Comparison of ENCODE assay signal across 26 mouse cellular contexts in genomic region chr19:6462841-6463240, GRCm38 (mm10). TPM values are rescaled to one million over a fixed set of nuclear protein-coding genes. Genes with fewer than 3 reads are reported as not detected.
"Had no signal": no experiment of that assay in that cellular context is flagged by ENCODE, and none has a peak within 500 bp of the region (broad histone marks: within the 10 kb centered on the region; RNA-seq: fewer than 3 reads in every experiment).

No protein-coding gene starts in this region.

- H3K9me3 ChIP-seq: limb, embryonic 12.5 days; limb, embryonic 15.5 days; neural tube, embryonic 13.5 days had no signal

- H3K36me3 ChIP-seq: limb, embryonic 12.5 days; limb, embryonic 15.5 days had no signal

- H3K27me3 ChIP-seq: neural tube, embryonic 13.5 days had no signal

- H3K9ac ChIP-seq: limb, embryonic 12.5 days; limb, embryonic 15.5 days; liver, embryonic 14.5 days; liver, postnatal 0 days; lung, embryonic 14.5 days; neural tube, embryonic 13.5 days had no signal

- ATAC-seq: liver, postnatal 0 days; lung, postnatal 0 days had no signal

- H3K4me2 ChIP-seq: limb, embryonic 12.5 days; limb, embryonic 15.5 days; liver, embryonic 11.5 days; lung, embryonic 14.5 days; neural tube, embryonic 13.5 days had no signal

- DNase-seq: kidney, adult 2 months; kidney, postnatal 25 days; layer of hippocampus, adult 9-11 months; liver, postnatal 0 days; lung, embryonic 14.5 days; midbrain, embryonic 14.5 days; right cerebral cortex, adult 18-20 months; right cerebral cortex, postnatal 14 days; right cerebral cortex, postnatal 4 days; thymus, adult 2 months; thymus, postnatal 14 days; thymus, postnatal 4 days had no signal

- H3K4me3 ChIP-seq: layer of hippocampus, adult 2 months; left cerebral cortex, adult 2 months; limb, embryonic 12.5 days; limb, embryonic 15.5 days; myocyte; neural tube, embryonic 13.5 days had no signal

- H3K27ac ChIP-seq: kidney, postnatal 0 days; layer of hippocampus, adult 2 months; left cerebral cortex, adult 2 months; limb, embryonic 12.5 days; limb, embryonic 15.5 days; liver, embryonic 14.5 days; macrophage; neural tube, embryonic 13.5 days; stomach, postnatal 0 days had no signal

- H3K4me1 ChIP-seq: limb, embryonic 12.5 days had no signal

RNA-seq across cellular contexts. Expression of gene Nrxn2, which starts 44.3 kb away (rescaled TPM):
- total RNA-seq: megakaryocyte, adult 5-6 weeks; monocyte, adult 5-6 weeks had no signal
- polyA plus RNA-seq: macrophage had no signal
